Mouse (Mus musculus) lung, embryonic 15.5 days (tissue): ENCODE data around the gene Tmem238l. TPM values are rescaled to one million over a fixed set of nuclear protein-coding genes. Genes with fewer than 3 reads are reported as not detected.

ENCODE experiments used
- ATAC-seq: fragments of 200-750 bp; cut with Nextera tagmentation; 2 replicates; pipeline ENCODE4 v1.8.0; 2017; ENCODE audit warnings: moderate number of reproducible peaks, borderline replicate concordance; ENCODE audit not compliant: low FRiP score, low TSS enrichment; ENCODE audit errors: extremely low read depth
- H3K27ac ChIP-seq: fragments of 300-500 bp; sonication (generic); 2 replicates; pipeline ENCODE4 v1.5.1; 2015; ENCODE audit warnings: moderate library complexity, mild to moderate bottlenecking, inconsistent platforms
- H3K27me3 ChIP-seq: fragments of 300-500 bp; sonication (generic); 2 replicates; pipeline ENCODE4 v1.6.1; 2015; ENCODE audit warnings: inconsistent platforms
- H3K36me3 ChIP-seq: fragments of 300-500 bp; sonication (generic); 2 replicates; pipeline ENCODE4 v1.6.1; 2015; ENCODE audit warnings: inconsistent platforms
- H3K4me1 ChIP-seq: fragments of 300-500 bp; sonication (generic); 2 replicates; pipeline ENCODE4 v1.6.1; 2015; ENCODE audit warnings: inconsistent platforms
- H3K4me2 ChIP-seq: fragments of 300-500 bp; sonication (generic); 2 replicates; pipeline ENCODE4 v1.6.1; 2015; ENCODE audit warnings: inconsistent platforms, mild to moderate bottlenecking, moderate library complexity
- H3K4me3 ChIP-seq: fragments of 300-500 bp; sonication (generic); 2 replicates; pipeline ENCODE4 v1.5.1; 2015; ENCODE audit warnings: mild to moderate bottlenecking, inconsistent platforms
- H3K9ac ChIP-seq: fragments of 300-500 bp; sonication (generic); 2 replicates; pipeline ENCODE4 v1.6.1; 2015; ENCODE audit warnings: inconsistent platforms
- H3K9me3 ChIP-seq: fragments of 300-500 bp; sonication (generic); 2 replicates; pipeline ENCODE4 v1.6.1; 2016; ENCODE audit warnings: inconsistent platforms
- WGBS: fragments of 180-500 bp; shearing (Covaris S2); methylation state at CpG from one replicate; pipeline ENCODE4 v1.1.7; 2015; 5-methylcytosine and 5-hydroxymethylcytosine counted together
- polyA plus RNA-seq: library from polyadenylated mRNA; unstranded; fragments of >200 nt; fragmentation: Nextera tagmentation; extraction: Ambion mirVana; gene quantifications from 2 replicates; pipeline ENCODE4 v1.2.1, GENCODE M21; 2015

The Tmem238l gene
- polyA plus RNA-seq, 1 experiment from 2014 or later: not detected

- H3K27ac ChIP-seq: no peak overlapping the region
- no peaks in the 10 kb centered on the region for H3K27me3 ChIP-seq
- no peaks in the 10 kb centered on the region for H3K4me1 ChIP-seq
- H3K36me3 ChIP-seq: no peaks in the 10 kb centered on the region
- H3K4me2 ChIP-seq: no peak overlapping the region
- 84% methylated on average over 4 of the region's 4 CpGs for WGBS
- no peak for ATAC-seq
- no peaks in the 10 kb centered on the region for H3K9me3 ChIP-seq
- no peak overlapping the region for H3K4me3 ChIP-seq
- no peak overlapping the region for H3K9ac ChIP-seq
These were observed 52.1 kb downstream of the Tmem238l start for GRCm38 (mm10) chr11:67008528-67008927.

GRCm38 (mm10) chr11:67010430-67010829 lies 54.0 kb downstream of the Tmem238l start:
- H3K9ac ChIP-seq: no peak overlapping the region
- no peaks in the 10 kb centered on the region for H3K36me3 ChIP-seq
- no peaks in the 10 kb centered on the region for H3K9me3 ChIP-seq
- ATAC-seq: no peak; the same call in 1 of the 2 replicates
- WGBS: 1% methylated on average over 8 of the region's 8 CpGs
- H3K4me1 ChIP-seq: no peaks in the 10 kb centered on the region
- H3K4me2 ChIP-seq: no peak overlapping the region
- H3K4me3 ChIP-seq: no peak overlapping the region
- no peaks in the 10 kb centered on the region for H3K27me3 ChIP-seq
- no peak overlapping the region for H3K27ac ChIP-seq

- no peak overlapping the region for H3K9ac ChIP-seq
- WGBS: 55% methylated on average over 4 of the region's 4 CpGs
- no peak overlapping the region for H3K4me3 ChIP-seq
- no peaks in the 10 kb centered on the region for H3K36me3 ChIP-seq
- H3K4me2 ChIP-seq: no peak overlapping the region
- no peak overlapping the region for H3K27ac ChIP-seq
- ATAC-seq: no peak
- H3K27me3 ChIP-seq: no peaks in the 10 kb centered on the region
- H3K9me3 ChIP-seq: no peaks in the 10 kb centered on the region
- H3K4me1 ChIP-seq: no peaks in the 10 kb centered on the region
These were observed 55.2 kb downstream of the Tmem238l start for GRCm38 (mm10) chr11:67011635-67012034.

Other genes with a start within 250 kb of the Tmem238l start
- 0.73 and 1.3 TPM in 2 replicates for gene Pirt, start 44.7 kb upstream of the Tmem238l start, polyA plus RNA-seq
- 1.8 and 2.2 TPM in 2 replicates for gene Tmem220, start 68.5 kb downstream of the Tmem238l start, polyA plus RNA-seq
- 25.7 and 28.5 TPM in 2 replicates for gene Adprm, start 96.0 kb downstream of the Tmem238l start, polyA plus RNA-seq
- gene Sco1, start 96.0 kb downstream of the Tmem238l start, polyA plus RNA-seq: 17.2 TPM in 2 replicates
- gene Myh3, start 121.7 kb downstream of the Tmem238l start, polyA plus RNA-seq: 0.59 and 1.9 TPM in 2 replicates
- not detected in 2 replicates for gene Myh2, start 214.4 kb downstream of the Tmem238l start, polyA plus RNA-seq
- 0.09 and 0.10 TPM in 2 replicates for gene Myh1, start 243.4 kb downstream of the Tmem238l start, polyA plus RNA-seq